Mouse (Mus musculus) liver, embryonic 16.5 days (tissue): ENCODE data around the gene Gm5148. TPM values are rescaled to one million over a fixed set of nuclear protein-coding genes. Genes with fewer than 3 reads are reported as not detected.
A peak's percentile ranks its signal among the peaks of the same experiment; 100 is the strongest.

Experiments
- ATAC-seq: fragments of 200-750 bp; cut with Nextera tagmentation; 2 replicates; pipeline ENCODE4 v1.8.0; 2017; ENCODE audit warnings: low read depth, mild to moderate bottlenecking, moderate number of reproducible peaks, moderate library complexity
- H3K27ac ChIP-seq: fragments of 300-500 bp; sonication (generic); 2 replicates; pipeline ENCODE4 v1.5.1; 2014; ENCODE audit warnings: mild to moderate bottlenecking, low read length
- H3K27me3 ChIP-seq: fragments of 300-500 bp; sonication (generic); 2 replicates; pipeline ENCODE4 v1.6.1; 2014; ENCODE audit warnings: low read depth, low read length, mixed read lengths; ENCODE audit not compliant: control insufficient read depth, insufficient read depth
- H3K36me3 ChIP-seq: fragments of 300-500 bp; sonication (generic); 2 replicates; pipeline ENCODE4 v1.6.1; 2014; ENCODE audit warnings: mild to moderate bottlenecking; ENCODE audit not compliant: control insufficient read depth, insufficient read depth
- H3K4me1 ChIP-seq: fragments of 300-500 bp; sonication (generic); 2 replicates; pipeline ENCODE4 v1.6.1; 2014; ENCODE audit warnings: low read depth, low read length, mixed read lengths; ENCODE audit not compliant: control insufficient read depth
- H3K4me2 ChIP-seq: fragments of 300-500 bp; sonication (generic); 2 replicates; pipeline ENCODE4 v1.6.1; 2014; ENCODE audit warnings: low read depth, low read length, mixed read lengths
- H3K4me3 ChIP-seq: fragments of 300-500 bp; sonication (generic); 2 replicates; pipeline ENCODE4 v1.5.1; 2014; ENCODE audit warnings: low read depth, mild to moderate bottlenecking, low read length
- H3K9ac ChIP-seq: fragments of 300-500 bp; sonication (generic); 2 replicates; pipeline ENCODE4 v1.6.1; 2014; ENCODE audit warnings: low read depth, low read length
- H3K9me3 ChIP-seq: fragments of 300-500 bp; sonication (generic); replicated peaks from 2 replicates; pipeline ENCODE4 v1.6.1; 2016; ENCODE audit warnings: low read length; ENCODE audit not compliant: control insufficient read depth
- WGBS: fragments of 180-500 bp; shearing (Covaris S2); extraction: QIAGEN DNeasy Blood & Tissue Kit; methylation state at CpG from one replicate; pipeline ENCODE4 v1.1.7; 2014; ENCODE audit not compliant: insufficient replicate concordance; 5-methylcytosine and 5-hydroxymethylcytosine counted together
- polyA plus RNA-seq: library from polyadenylated mRNA; unstranded; fragments of >200 nt; fragmentation: Nextera tagmentation; extraction: Ambion mirVana; gene quantifications from 2 replicates; pipeline ENCODE4 v1.2.1, GENCODE M21; 2015

Gene Gm5148
- polyA plus RNA-seq, 1 experiment from 2014 or later, result 2.9 TPM

DNA sequence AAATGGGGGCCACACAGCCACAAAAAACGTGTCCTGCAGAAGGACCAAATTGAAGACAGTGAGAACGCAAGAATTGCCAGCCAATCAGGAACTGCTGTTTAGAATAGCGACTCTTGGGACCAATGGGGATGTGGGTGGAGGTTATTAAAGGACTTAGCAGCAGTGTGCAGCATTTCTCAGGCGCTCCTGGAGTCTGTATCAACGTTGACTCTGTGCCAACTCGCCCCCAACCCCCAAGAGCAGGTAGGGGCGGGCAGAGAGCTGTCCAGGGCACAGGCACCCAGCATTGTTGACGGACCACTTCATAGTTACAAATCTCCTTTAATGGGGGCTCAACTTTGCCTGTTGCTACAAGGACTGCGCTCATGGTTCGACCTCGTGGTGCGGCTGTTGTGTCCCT is 55.6 kb downstream of the Gm5148 start:
- no peak overlapping the region for H3K9ac ChIP-seq
- H3K4me1 ChIP-seq, result peaks cover 4% of the 10 kb centered on the region
- no peak overlapping the region for H3K4me3 ChIP-seq
- H3K27me3 ChIP-seq, result peaks cover 6% of the 10 kb centered on the region; the same call in 1 of the 2 replicates
- no peak for ATAC-seq
- no peak overlapping the region for H3K27ac ChIP-seq
- H3K9me3 ChIP-seq, result no peaks in the 10 kb centered on the region
- H3K4me2 ChIP-seq, result no peak overlapping the region
- 73% methylated on average over 12 of the region's 12 CpGs for WGBS
- no peaks in the 10 kb centered on the region for H3K36me3 ChIP-seq

DNA sequence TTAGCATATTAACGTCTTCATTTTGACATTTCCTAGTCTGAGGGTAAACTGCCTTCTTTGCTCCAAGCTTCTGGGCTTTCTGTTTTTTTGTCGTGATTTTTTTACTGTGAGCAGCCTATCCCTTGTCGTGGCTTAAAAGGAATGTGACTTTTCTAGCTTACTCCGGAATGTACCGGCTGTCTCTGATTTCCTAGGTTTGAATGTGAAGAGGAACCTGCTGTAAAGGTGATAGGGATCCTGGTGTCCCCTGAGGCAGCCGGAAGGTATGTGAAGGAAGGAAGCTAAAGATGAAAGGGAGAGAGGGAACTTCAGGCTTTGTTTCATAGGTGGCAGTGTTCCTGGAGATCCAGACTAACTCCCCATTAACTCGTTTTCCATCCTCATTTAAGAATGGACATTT is 56.6 kb downstream of the Gm5148 start:
- H3K27ac ChIP-seq, result no peak overlapping the region

DNA sequence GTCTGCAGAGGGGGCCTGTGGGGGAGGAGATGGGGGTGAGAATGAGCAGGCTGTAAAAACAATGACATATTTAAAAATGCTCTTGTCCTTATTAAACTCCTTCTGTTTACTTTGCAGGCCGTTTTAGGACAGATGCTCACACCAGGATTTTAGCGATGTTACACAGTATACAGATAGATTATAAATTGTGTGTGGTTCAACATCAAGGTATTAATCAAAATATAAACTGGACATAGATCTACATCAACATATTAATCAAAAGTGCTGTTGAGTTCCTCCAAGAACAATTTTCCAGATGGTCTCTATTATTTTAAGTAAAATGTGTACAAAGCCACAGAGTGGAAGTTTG is 57.2 kb downstream of the Gm5148 start:
- no peak overlapping the region for H3K9ac ChIP-seq
- H3K27me3 ChIP-seq, result no peaks in the 10 kb centered on the region
- H3K4me3 ChIP-seq, result no peak overlapping the region
- H3K4me1 ChIP-seq, result peaks cover 4% of the 10 kb centered on the region
- WGBS, result 18% methylated on average over 2 of the region's 2 CpGs
- ATAC-seq, result no peak
- H3K4me2 ChIP-seq, result no peak overlapping the region
- no peaks in the 10 kb centered on the region for H3K36me3 ChIP-seq
- H3K9me3 ChIP-seq, result no peaks in the 10 kb centered on the region
- no peak overlapping the region for H3K27ac ChIP-seq

More for the DNA sequence above, 56.6 kb downstream of the Gm5148 start:
- Histone ChIP-seq H3K9me3 (no peaks in the 10 kb centered on the region), H3K4me1 (peaks cover 4% of the 10 kb centered on the region), H3K4me3 (no peak overlapping the region), H3K36me3 (no peaks in the 10 kb centered on the region), H3K4me2 (no peak overlapping the region), H3K27me3 (0 out of 2 replicates have a peak, but pooled peaks cover 1% of the 10 kb centered on the region), H3K9ac (no peak overlapping the region)
- WGBS, result 35% methylated on average over 7 of the region's 7 CpGs
- ATAC-seq, result no peak

DNA sequence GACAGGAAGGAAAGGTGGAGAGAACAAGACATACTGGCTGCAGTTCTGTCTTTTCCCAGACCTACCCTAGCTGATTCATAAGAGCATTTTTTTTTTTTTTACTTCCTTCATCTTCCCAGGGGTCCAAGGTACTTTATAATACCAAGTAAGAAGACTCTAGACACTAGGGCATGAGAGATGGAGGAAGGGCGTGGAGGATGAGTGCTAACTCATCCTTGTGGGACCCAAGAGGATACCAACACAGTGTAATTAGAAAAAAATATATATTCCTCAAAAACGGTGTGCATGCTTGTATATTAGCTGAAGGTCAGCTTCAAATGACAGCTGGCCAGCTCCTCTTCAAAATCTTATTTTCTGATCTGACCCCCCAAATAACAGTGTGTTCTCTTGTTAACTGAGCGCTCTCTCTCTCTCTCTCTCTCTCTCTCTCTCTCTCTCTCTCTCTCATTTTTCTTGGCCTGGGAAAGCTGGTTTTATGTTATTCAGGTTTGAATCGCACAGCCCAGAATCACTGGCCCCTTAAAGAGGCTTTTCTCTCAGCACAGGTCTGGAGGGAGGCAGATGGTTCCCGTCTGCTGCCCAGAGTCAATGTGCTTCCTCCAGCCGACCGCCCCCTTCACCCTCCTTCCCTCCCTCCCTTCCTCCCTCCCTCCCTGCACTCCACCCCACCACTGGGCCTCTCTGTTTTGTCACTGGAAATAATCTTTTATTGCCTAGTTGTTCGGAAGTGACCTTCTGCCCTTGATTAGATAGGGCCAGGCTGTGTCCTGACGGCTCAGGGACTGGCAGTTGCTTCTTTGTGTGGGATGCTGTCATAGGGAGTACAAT is 57.8 kb downstream of the Gm5148 start:
- no peak overlapping the region for H3K9ac ChIP-seq
- H3K4me1 ChIP-seq, result peaks cover 4% of the 10 kb centered on the region
- no peak overlapping the region for H3K4me3 ChIP-seq
- no peak overlapping the region for H3K27ac ChIP-seq
- no peaks in the 10 kb centered on the region for H3K36me3 ChIP-seq
- no peak overlapping the region for H3K4me2 ChIP-seq
- H3K27me3 ChIP-seq, result no peaks in the 10 kb centered on the region
- peak; percentile 56 for ATAC-seq
- H3K9me3 ChIP-seq, result no peaks in the 10 kb centered on the region
- WGBS, result 13% methylated on average over 9 of the region's 9 CpGs

Other genes with a start within 250 kb of the Gm5148 start
- gene Spry1, start 84.5 kb downstream of the Gm5148 start, polyA plus RNA-seq, result 2.8 and 2.9 TPM in 2 replicates